Mouse (Mus musculus): Measurements from ENCODE around the gene Cnst. TPM values are rescaled to one million over a fixed set of nuclear protein-coding genes. Genes with fewer than 3 reads are reported as not detected.

The Cnst gene
- polyA plus RNA-seq, 1 experiment from 2014 or later = 11.3 TPM

- Histone ChIP-seq H3K27ac (ENCODE audit: low read length) (no peak overlapping the region), H3K4me2 (ENCODE audit: low read depth, low read length) (no peak overlapping the region), H3K4me1 (ENCODE audit: control insufficient read depth, insufficient read depth, low read length) (no peaks in the 10 kb centered on the region), H3K27me3 (replicated peaks; ENCODE audit: control insufficient read depth, insufficient read depth, low read length) (no peaks in the 10 kb centered on the region), H3K9me3 (ENCODE audit: control insufficient read depth, low read length) (no peaks in the 10 kb centered on the region), H3K4me3 (ENCODE audit: low read length) (no peak overlapping the region), H3K9ac (ENCODE audit: low read depth, low read length) (no peak overlapping the region), H3K36me3 (ENCODE audit: control insufficient read depth, insufficient read depth, low read length) (peaks cover 3% of the 10 kb centered on the region)
- WGBS = 65% methylated on average over 4 of the region's 4 CpGs
- ATAC-seq = no peak
Measured at GRCm38 (mm10) chr1:179624354-179624753, 78.2 kb downstream of the Cnst start.

GRCm38 (mm10) chr1:179627855-179628254 lies 81.7 kb downstream of the Cnst start:
- Histone ChIP-seq H3K27ac (ENCODE audit: low read length) (no peak overlapping the region), H3K27me3 (replicated peaks; ENCODE audit: control insufficient read depth, insufficient read depth, low read length) (no peaks in the 10 kb centered on the region), H3K4me1 (ENCODE audit: control insufficient read depth, insufficient read depth, low read length) (no peaks in the 10 kb centered on the region), H3K9me3 (ENCODE audit: control insufficient read depth, low read length) (no peaks in the 10 kb centered on the region), H3K4me2 (ENCODE audit: low read depth, low read length) (no peak overlapping the region), H3K9ac (ENCODE audit: low read depth, low read length) (no peak overlapping the region), H3K36me3 (ENCODE audit: control insufficient read depth, insufficient read depth, low read length) (peaks cover 3% of the 10 kb centered on the region), H3K4me3 (ENCODE audit: low read length) (no peak overlapping the region)
- ATAC-seq = peak; percentile 6; the same call in 1 of the 2 replicates
- WGBS = 89% methylated on average over 4 of the region's 4 CpGs

GRCm38 (mm10) chr1:179628438-179629106 lies 82.4 kb downstream of the Cnst start:
- H3K4me1 ChIP-seq (ENCODE audit: control insufficient read depth, insufficient read depth, low read length) = no peaks in the 10 kb centered on the region
- ATAC-seq = peak; percentile 97
- peak overlapping the region; percentile 15; the same call in 1 of the 2 replicates for H3K4me2 ChIP-seq (ENCODE audit: low read depth, low read length)
- H3K36me3 ChIP-seq (ENCODE audit: control insufficient read depth, insufficient read depth, low read length) = peaks cover 3% of the 10 kb centered on the region
- H3K4me3 ChIP-seq (ENCODE audit: low read length) = peak overlapping the region; percentile 7; the same call in 1 of the 2 replicates
- H3K27me3 ChIP-seq (replicated peaks; ENCODE audit: control insufficient read depth, insufficient read depth, low read length) = no peaks in the 10 kb centered on the region
- 43% methylated on average over 8 of the region's 8 CpGs for WGBS
- 0 out of 2 replicates have a peak overlapping the region, but pooled peaks have one; percentile 2 for H3K9ac ChIP-seq (ENCODE audit: low read depth, low read length)
- H3K9me3 ChIP-seq (ENCODE audit: control insufficient read depth, low read length) = no peaks in the 10 kb centered on the region
- peak overlapping the region; percentile 23; the same call in 1 of the 2 replicates for H3K27ac ChIP-seq (ENCODE audit: low read length)

GRCm38 (mm10) chr1:179629276-179629675 lies 83.1 kb downstream of the Cnst start:
- H3K4me3 ChIP-seq (ENCODE audit: low read length) = no peak overlapping the region
- H3K4me1 ChIP-seq (ENCODE audit: control insufficient read depth, insufficient read depth, low read length) = no peaks in the 10 kb centered on the region
- WGBS = 79% methylated on average over 5 of the region's 5 CpGs
- no peak overlapping the region for H3K9ac ChIP-seq (ENCODE audit: low read depth, low read length)
- H3K9me3 ChIP-seq (ENCODE audit: control insufficient read depth, low read length) = no peaks in the 10 kb centered on the region
- no peak for ATAC-seq
- no peaks in the 10 kb centered on the region for H3K27me3 ChIP-seq (replicated peaks; ENCODE audit: control insufficient read depth, insufficient read depth, low read length)
- no peak overlapping the region for H3K27ac ChIP-seq (ENCODE audit: low read length)
- peaks cover 3% of the 10 kb centered on the region for H3K36me3 ChIP-seq (ENCODE audit: control insufficient read depth, insufficient read depth, low read length)
- no peak overlapping the region for H3K4me2 ChIP-seq (ENCODE audit: low read depth, low read length)

GRCm38 (mm10) chr1:179632746-179633413 lies 86.7 kb downstream of the Cnst start:
- Histone ChIP-seq H3K27me3 (replicated peaks; ENCODE audit: control insufficient read depth, insufficient read depth, low read length) (no peaks in the 10 kb centered on the region), H3K4me3 (ENCODE audit: low read length) (no peak overlapping the region), H3K9me3 (ENCODE audit: control insufficient read depth, low read length) (no peaks in the 10 kb centered on the region), H3K9ac (ENCODE audit: low read depth, low read length) (no peak overlapping the region), H3K27ac (ENCODE audit: low read length) (no peak overlapping the region), H3K36me3 (ENCODE audit: control insufficient read depth, insufficient read depth, low read length) (no peaks in the 10 kb centered on the region), H3K4me2 (ENCODE audit: low read depth, low read length) (no peak overlapping the region), H3K4me1 (ENCODE audit: control insufficient read depth, insufficient read depth, low read length) (no peaks in the 10 kb centered on the region)
- 81% methylated on average over 11 of the region's 11 CpGs for WGBS
- no peak for ATAC-seq

- no peaks in the 10 kb centered on the region for H3K4me1 ChIP-seq (ENCODE audit: control insufficient read depth, insufficient read depth, low read length)
- H3K9ac ChIP-seq (ENCODE audit: low read depth, low read length) = no peak overlapping the region
- no peak overlapping the region for H3K4me2 ChIP-seq (ENCODE audit: low read depth, low read length)
- no peak overlapping the region for H3K4me3 ChIP-seq (ENCODE audit: low read length)
- no peak overlapping the region for H3K27ac ChIP-seq (ENCODE audit: low read length)
- H3K27me3 ChIP-seq (replicated peaks; ENCODE audit: control insufficient read depth, insufficient read depth, low read length) = no peaks in the 10 kb centered on the region
- H3K9me3 ChIP-seq (ENCODE audit: control insufficient read depth, low read length) = no peaks in the 10 kb centered on the region
- H3K36me3 ChIP-seq (ENCODE audit: control insufficient read depth, insufficient read depth, low read length) = no peaks in the 10 kb centered on the region
- ATAC-seq = no peak
- 11% methylated on average over 1 of the region's 1 CpGs for WGBS
Measured at GRCm38 (mm10) chr1:179633414-179633752, 87.2 kb downstream of the Cnst start.

GRCm38 (mm10) chr1:179634159-179634558 lies 88.0 kb downstream of the Cnst start:
- H3K9me3 ChIP-seq (ENCODE audit: control insufficient read depth, low read length) = no peaks in the 10 kb centered on the region
- H3K36me3 ChIP-seq (ENCODE audit: control insufficient read depth, insufficient read depth, low read length) = no peaks in the 10 kb centered on the region
- no peaks in the 10 kb centered on the region for H3K27me3 ChIP-seq (replicated peaks; ENCODE audit: control insufficient read depth, insufficient read depth, low read length)
- H3K4me1 ChIP-seq (ENCODE audit: control insufficient read depth, insufficient read depth, low read length) = no peaks in the 10 kb centered on the region
- no peak overlapping the region for H3K4me2 ChIP-seq (ENCODE audit: low read depth, low read length)
- no peak overlapping the region for H3K27ac ChIP-seq (ENCODE audit: low read length)
- ATAC-seq = no peak
- no peak overlapping the region for H3K9ac ChIP-seq (ENCODE audit: low read depth, low read length)
- H3K4me3 ChIP-seq (ENCODE audit: low read length) = no peak overlapping the region
- 90% methylated on average over 3 of the region's 3 CpGs for WGBS

- Histone ChIP-seq H3K36me3 (ENCODE audit: control insufficient read depth, insufficient read depth, low read length) (no peaks in the 10 kb centered on the region), H3K9me3 (ENCODE audit: control insufficient read depth, low read length) (no peaks in the 10 kb centered on the region), H3K4me2 (ENCODE audit: low read depth, low read length) (no peak overlapping the region), H3K27ac (ENCODE audit: low read length) (no peak overlapping the region), H3K9ac (ENCODE audit: low read depth, low read length) (no peak overlapping the region), H3K4me1 (ENCODE audit: control insufficient read depth, insufficient read depth, low read length) (no peaks in the 10 kb centered on the region), H3K4me3 (ENCODE audit: low read length) (no peak overlapping the region), H3K27me3 (replicated peaks; ENCODE audit: control insufficient read depth, insufficient read depth, low read length) (no peaks in the 10 kb centered on the region)
- 79% methylated on average over 4 of the region's 4 CpGs for WGBS
- ATAC-seq = no peak
Measured at GRCm38 (mm10) chr1:179642726-179643125, 96.6 kb downstream of the Cnst start.

- Histone ChIP-seq H3K36me3 (ENCODE audit: control insufficient read depth, insufficient read depth, low read length) (no peaks in the 10 kb centered on the region), H3K4me2 (ENCODE audit: low read depth, low read length) (no peak overlapping the region), H3K9ac (ENCODE audit: low read depth, low read length) (no peak overlapping the region), H3K27ac (ENCODE audit: low read length) (no peak overlapping the region), H3K27me3 (replicated peaks; ENCODE audit: control insufficient read depth, insufficient read depth, low read length) (no peaks in the 10 kb centered on the region), H3K9me3 (ENCODE audit: control insufficient read depth, low read length) (no peaks in the 10 kb centered on the region), H3K4me3 (ENCODE audit: low read length) (no peak overlapping the region), H3K4me1 (ENCODE audit: control insufficient read depth, insufficient read depth, low read length) (no peaks in the 10 kb centered on the region)
- WGBS = 72% methylated on average over 3 of the region's 3 CpGs
- ATAC-seq = no peak
Measured at GRCm38 (mm10) chr1:179644151-179644550, 98.0 kb downstream of the Cnst start.

All from intestine, embryonic 16.5 days (tissue).